Mouse (Mus musculus): Measurements from ENCODE around the gene Snx13.

Snx13 gene

GRCm38 (mm10) chr12:35191698-35192425, 144.9 kb downstream of the Snx13 start:
- peak; percentile 15 for DNase-seq (ENCODE audit: low spot score)

- DNase-seq (ENCODE audit: low spot score), result no peak
These were observed 145.4 kb downstream of the Snx13 start for GRCm38 (mm10) chr12:35192426-35192769.

Data from ovary, adult 18-20 months (tissue).